Mouse (Mus musculus) embryonic fibroblast, embryonic 13.5 days (primary cell): ENCODE data around the gene Tlcd1.

Experiments used
- CTCF ChIP-seq: IDR thresholded peaks from 2 replicates; pipeline ENCODE4 v1.5.1; 2011; ENCODE audit warnings: mild to moderate bottlenecking, control low read depth, low read length, moderate library complexity, borderline replicate concordance; ENCODE audit not compliant: insufficient read depth
- POLR2A ChIP-seq: IDR thresholded peaks from 2 replicates; pipeline ENCODE4 v1.6.1; 2011; ENCODE audit warnings: low read depth, mild to moderate bottlenecking, control low read depth, low read length, moderate library complexity

DNA sequence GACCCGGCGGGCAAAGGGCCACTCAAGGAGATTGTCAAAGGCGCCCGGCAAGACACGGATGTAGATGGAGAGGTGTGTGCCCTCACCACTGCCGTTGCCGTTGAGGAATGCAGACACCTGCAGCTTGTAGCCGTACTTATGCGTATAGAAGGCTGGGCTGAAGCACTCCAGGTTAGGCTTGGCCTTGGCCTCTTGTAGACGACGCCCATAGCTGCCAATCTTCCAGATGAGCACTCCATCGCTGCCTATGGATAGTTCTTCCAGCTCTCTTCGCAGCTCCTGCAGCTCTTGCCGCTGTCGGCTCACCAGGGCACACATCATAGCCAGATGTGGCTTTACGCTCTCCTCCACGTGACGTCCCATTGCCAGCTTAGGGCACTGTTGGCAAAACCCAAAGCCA is 16.3 kb upstream of the Tlcd1 start:
- TF ChIP-seq CTCF (no peak), POLR2A (no peak)
